Mouse (Mus musculus) small intestine, adult 2 months (tissue): ENCODE results near the gene Ces2h.
"Not testable (repeated sequence)": the region's sequence is repeated elsewhere in the genome, so short reads cannot be mapped to it uniquely, and the experiment has no call there.

ENCODE experiments used
- CTCF ChIP-seq: fragments of 200-500 bp; IDR thresholded peaks from 2 replicates; pipeline ENCODE4 v1.5.1; 2012; ENCODE audit warnings: low read depth, mild to moderate bottlenecking, control low read depth, inconsistent platforms, low read length, moderate library complexity, mixed read lengths; ENCODE audit not compliant: insufficient replicate concordance, insufficient read length; ENCODE audit errors: extremely low read depth
- POLR2A ChIP-seq: fragments of 200-500 bp; IDR thresholded peaks from 2 replicates; pipeline ENCODE4 v1.6.1; 2012; ENCODE audit warnings: low read depth, mild to moderate bottlenecking, control low read depth, inconsistent platforms, low read length, moderate library complexity

DNA sequence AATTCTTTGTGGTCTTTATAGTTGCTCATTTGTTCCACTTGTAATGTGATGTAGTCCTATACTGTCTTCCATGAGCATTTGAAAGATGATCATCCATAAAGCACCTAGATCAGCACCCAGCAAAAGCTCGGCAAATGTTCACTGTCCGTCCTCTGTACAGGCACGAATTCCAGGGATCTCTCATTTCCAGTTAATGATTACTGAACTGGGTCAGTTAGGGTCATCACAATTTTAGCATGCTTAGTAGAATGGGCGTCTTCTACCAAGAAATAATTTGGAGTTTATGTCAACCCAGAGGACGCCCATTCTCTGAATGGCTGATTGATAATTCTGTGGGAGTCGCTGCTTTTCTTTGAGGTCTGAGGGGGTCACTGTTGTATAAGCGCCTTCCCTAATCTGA lies 67.3 kb downstream of the Ces2h start:
- not testable (repeated sequence) for TF ChIP-seq CTCF, POLR2A
